Mouse (Mus musculus): ENCODE measurements at regions not wholly inside any gene's neighbourhood (a gene's known extent, or its start where the extent isn't known, plus 50 kb on each side); places are given as distances from the start of the nearest gene placed in this dataset.
A peak's percentile ranks its signal among the peaks of the same experiment; 100 is the strongest.

DNA sequence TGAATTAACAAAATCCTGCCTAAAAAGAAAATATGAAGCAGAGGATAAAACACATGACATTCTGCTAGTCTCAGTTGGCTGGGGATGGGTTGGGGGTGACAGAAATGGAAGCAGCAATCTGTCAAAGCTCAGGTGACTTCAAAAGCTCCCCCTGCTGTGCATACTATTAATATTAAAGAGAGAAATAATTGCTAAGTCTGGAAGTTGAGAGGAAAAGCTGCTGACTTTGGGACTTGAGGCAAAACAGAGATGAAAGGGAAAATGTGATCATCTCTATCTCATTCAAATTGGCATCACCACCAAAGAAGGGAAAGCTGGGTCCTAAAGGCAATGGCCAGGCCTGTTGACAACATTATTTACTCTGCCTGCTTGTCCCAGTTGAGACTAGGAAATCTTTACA is 90.8 kb downstream of the Rpe65 start:
- Histone ChIP-seq H3K27ac (no peak overlapping the region), H3K9me3 (no peaks in the 10 kb centered on the region), H3K4me1 (no peaks in the 10 kb centered on the region), H3K36me3 (no peaks in the 10 kb centered on the region), H3K27me3 (ENCODE audit: insufficient read depth, poor library complexity, severe bottlenecking) (no peaks in the 10 kb centered on the region), H3K4me3 (no peak overlapping the region)
- DNase-seq (ENCODE audit: low spot score), result no peak

DNA sequence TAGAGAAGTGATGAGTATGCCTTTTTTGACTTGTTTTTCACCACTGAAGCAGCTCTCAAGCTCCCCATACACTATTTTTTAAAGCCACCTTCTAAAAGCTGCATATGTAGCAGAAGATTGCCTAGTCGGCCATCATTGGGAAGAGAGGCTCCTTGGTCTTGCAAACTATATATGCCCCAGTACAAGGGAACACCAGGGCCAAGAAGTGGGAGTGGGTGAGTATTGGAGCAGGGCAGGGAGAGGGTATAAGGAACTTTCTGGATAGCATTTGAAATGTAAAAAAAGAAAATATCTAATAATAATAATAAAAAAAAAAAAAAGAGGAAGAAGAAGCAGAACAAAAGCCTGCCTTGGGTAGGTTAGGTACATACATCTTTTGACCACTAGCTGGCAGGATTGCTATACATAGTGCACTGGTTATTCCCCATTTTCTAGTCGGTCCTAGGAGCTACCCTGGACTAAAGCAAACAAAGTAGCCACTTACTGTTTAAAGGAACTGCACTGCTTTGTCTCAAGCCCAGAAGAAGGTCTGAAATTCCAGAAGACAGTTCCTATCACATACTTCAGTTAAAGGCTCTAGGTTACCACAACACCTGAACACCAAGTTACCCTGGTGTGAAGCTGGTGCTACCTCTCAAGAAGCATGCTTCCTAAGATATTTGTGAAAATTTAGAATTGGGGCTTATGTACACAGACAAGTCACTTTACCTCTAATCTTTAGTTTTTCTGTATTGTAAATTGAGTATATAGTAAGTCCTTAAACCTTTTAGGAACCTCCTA is 114.9 kb upstream of the Wls start:
- DNase-seq (ENCODE audit: low spot score), result no peak
- H3K27me3 ChIP-seq (ENCODE audit: insufficient read depth, poor library complexity, severe bottlenecking), result no peaks in the 10 kb centered on the region
- WGBS, result 26% methylated on average over 2 of the region's 2 CpGs
- H3K4me1 ChIP-seq, result no peaks in the 10 kb centered on the region
- H3K36me3 ChIP-seq, result no peaks in the 10 kb centered on the region
- H3K9me3 ChIP-seq, result no peaks in the 10 kb centered on the region
- H3K27ac ChIP-seq, result no peak overlapping the region
- H3K4me3 ChIP-seq, result no peak overlapping the region

DNA sequence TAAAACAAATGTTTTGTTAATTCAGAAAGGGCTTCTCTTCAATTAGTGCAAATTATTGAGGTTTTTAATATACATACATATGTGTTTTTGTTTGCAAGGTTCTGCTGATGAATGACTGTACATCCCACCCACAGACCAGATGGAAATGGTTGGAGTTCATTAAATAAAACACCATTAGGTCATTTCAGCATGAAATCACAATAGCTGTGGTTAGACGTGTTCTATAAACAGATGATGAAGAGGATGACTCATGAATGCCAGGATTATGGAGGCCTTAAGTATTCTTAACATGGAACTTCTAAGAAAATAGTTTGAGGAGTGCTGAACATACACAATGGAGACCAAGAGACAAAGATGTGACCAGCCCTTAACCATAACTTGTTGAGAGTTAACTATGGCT is 107.3 kb upstream of the Wls start:
- Histone ChIP-seq H3K4me1 (no peaks in the 10 kb centered on the region), H3K4me3 (no peak overlapping the region), H3K36me3 (no peaks in the 10 kb centered on the region), H3K27ac (no peak overlapping the region), H3K9me3 (no peaks in the 10 kb centered on the region), H3K27me3 (ENCODE audit: insufficient read depth, poor library complexity, severe bottlenecking) (no peaks in the 10 kb centered on the region)
- no peak for DNase-seq (ENCODE audit: low spot score)
- 69% methylated on average over 1 of the region's 1 CpGs for WGBS

DNA sequence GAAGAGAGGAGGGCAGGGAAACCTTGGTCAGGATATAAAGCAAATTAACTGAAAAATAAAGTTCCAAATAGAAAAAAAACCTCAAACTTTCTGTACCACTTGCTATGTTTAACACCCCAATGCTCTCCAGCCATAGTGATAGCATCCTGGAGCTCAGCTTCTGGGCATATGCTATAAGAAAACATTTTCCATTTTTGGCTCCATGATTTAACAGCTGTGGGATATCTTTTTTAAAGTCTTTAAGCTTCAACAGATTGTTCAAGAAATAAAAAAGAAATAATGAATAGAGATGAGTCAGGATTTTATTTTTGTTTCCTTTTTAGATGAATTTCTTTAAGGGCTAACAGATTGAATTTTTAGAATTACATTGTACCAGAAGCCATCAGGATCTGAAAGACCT is 106.3 kb upstream of the Wls start:
- no peaks in the 10 kb centered on the region for H3K27me3 ChIP-seq (ENCODE audit: insufficient read depth, poor library complexity, severe bottlenecking)
- DNase-seq (ENCODE audit: low spot score), result no peak
- H3K4me3 ChIP-seq, result no peak overlapping the region
- no peak overlapping the region for H3K27ac ChIP-seq
- no peaks in the 10 kb centered on the region for H3K4me1 ChIP-seq
- H3K36me3 ChIP-seq, result no peaks in the 10 kb centered on the region
- no peaks in the 10 kb centered on the region for H3K9me3 ChIP-seq

DNA sequence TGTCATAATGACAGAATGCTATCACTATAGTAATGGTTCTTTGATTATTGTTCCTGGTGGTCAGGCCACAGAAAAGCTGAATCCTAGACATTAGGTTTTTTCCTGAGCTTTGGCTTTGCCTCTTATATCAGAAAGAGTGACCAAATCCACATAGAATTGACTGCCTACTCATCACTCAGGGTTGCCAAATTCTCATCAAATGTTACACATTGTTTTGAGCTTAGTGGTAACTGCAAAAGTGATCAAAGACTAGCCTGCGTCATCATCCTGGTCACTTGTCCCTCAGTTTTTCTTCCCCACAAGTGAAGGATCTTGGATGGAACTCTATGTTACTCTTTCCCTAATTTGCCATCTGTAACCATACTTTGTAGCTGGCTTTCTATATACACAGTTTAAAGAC is 104.9 kb upstream of the Wls start:
- 94% methylated on average over 1 of the region's 1 CpGs for WGBS
- H3K27ac ChIP-seq, result no peak overlapping the region
- no peak overlapping the region for H3K4me3 ChIP-seq
- H3K9me3 ChIP-seq, result no peaks in the 10 kb centered on the region
- H3K36me3 ChIP-seq, result no peaks in the 10 kb centered on the region
- no peaks in the 10 kb centered on the region for H3K27me3 ChIP-seq (ENCODE audit: insufficient read depth, poor library complexity, severe bottlenecking)
- no peak for DNase-seq (ENCODE audit: low spot score)
- no peaks in the 10 kb centered on the region for H3K4me1 ChIP-seq

DNA sequence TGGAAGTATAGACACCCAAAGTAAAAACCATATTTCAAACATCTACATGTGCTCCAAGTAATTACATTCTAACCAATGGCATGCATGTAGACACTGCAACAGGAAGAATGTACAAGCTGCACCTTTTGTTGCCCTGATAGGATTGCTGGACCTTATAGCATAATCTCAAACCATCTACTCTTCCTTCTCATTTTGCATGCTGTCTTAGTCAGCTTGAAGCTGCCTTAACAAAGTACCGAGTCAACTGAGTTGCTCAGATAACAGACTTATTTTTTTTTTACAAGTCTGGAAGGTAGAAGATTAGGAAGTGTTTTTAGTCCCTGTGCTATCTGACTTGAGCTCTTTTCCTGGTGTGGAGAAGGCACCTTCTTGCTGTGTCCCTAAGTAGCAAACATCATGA is 103.4 kb upstream of the Wls start:
- Histone ChIP-seq H3K27me3 (ENCODE audit: insufficient read depth, poor library complexity, severe bottlenecking) (no peaks in the 10 kb centered on the region), H3K9me3 (no peaks in the 10 kb centered on the region), H3K27ac (no peak overlapping the region), H3K4me1 (no peaks in the 10 kb centered on the region), H3K4me3 (no peak overlapping the region), H3K36me3 (no peaks in the 10 kb centered on the region)
- DNase-seq (ENCODE audit: low spot score), result no peak
- WGBS, result 25% methylated on average over 1 of the region's 1 CpGs

DNA sequence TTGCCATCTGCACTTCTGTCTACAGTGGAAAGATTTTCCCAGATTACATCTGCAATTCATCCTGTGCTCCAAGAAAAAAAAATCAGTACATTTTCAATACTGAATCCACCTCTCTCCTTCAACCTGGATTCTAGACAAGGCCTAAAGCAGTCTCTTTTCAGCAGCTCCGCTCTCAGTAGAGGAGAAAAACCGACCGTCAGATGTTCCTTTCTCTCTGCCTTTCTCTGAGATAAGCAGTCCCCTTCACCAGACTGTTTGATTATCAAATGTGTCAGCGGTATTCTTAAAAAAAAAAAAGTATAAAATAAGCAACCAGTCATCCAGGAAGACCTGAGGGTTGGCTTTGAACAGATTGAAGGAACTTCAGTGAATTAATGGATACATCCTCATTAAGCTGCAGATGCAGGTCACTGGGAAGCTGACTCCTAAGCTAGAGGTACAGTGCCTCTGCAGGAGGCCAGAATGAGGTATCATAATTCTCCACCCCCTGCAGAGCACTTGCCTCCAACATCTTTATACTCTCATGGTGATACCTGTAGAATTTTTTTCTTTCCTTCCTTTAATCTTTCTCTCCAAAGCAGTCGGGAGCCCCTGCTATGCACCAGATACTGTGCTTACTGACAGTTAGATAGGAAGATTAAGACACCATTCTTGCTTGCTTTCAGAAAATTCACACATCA is 98.7 kb upstream of the Wls start:
- no peaks in the 10 kb centered on the region for H3K4me1 ChIP-seq
- WGBS, result 56% methylated on average over 5 of the region's 5 CpGs
- no peak for DNase-seq (ENCODE audit: low spot score)
- no peaks in the 10 kb centered on the region for H3K36me3 ChIP-seq
- H3K9me3 ChIP-seq, result no peaks in the 10 kb centered on the region
- H3K27me3 ChIP-seq (ENCODE audit: insufficient read depth, poor library complexity, severe bottlenecking), result no peaks in the 10 kb centered on the region
- no peak overlapping the region for H3K27ac ChIP-seq
- no peak overlapping the region for H3K4me3 ChIP-seq

DNA sequence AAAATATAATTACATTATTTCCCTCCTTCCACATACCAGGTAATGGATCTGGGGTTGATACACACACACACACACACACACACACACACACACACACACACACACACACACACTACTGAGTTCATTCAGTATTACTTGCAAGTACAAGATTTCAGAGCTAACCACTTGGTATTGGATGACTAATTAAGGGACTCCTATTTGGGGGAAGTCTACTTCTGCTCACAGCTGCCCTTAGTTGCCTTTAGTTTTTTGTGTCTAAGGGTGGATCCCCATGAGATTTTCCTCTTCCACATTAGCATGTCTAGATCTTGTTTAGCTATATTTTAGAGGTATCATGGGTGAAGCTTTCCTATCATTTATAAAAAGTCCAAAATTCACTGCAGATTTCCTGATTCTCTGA is 97.7 kb upstream of the Wls start:
- Histone ChIP-seq H3K4me1 (no peaks in the 10 kb centered on the region), H3K36me3 (no peaks in the 10 kb centered on the region), H3K9me3 (no peaks in the 10 kb centered on the region), H3K27ac (no peak overlapping the region), H3K4me3 (no peak overlapping the region), H3K27me3 (ENCODE audit: insufficient read depth, poor library complexity, severe bottlenecking) (no peaks in the 10 kb centered on the region)
- DNase-seq (ENCODE audit: low spot score), result no peak

DNA sequence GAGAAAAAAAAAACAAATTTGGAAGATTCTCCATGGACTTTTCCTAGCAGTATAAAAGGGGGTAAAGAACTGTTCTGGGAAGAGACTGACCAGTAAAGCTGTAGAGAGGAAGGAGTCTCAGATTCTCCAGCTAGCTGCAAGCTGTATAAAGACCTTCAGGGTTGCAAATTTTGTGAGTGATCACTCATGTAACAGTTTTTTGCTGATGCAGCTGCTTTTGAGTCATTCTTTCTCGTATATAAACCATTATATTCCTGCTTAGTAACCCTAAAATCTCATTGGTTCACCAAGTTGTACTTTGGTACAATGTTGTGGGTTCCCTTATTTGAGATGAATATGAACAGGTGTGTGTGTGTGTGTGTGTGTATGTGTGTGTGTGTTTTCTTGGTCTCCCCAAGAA is 79.7 kb upstream of the Wls start:
- no peak overlapping the region for H3K4me3 ChIP-seq
- H3K4me1 ChIP-seq, result no peaks in the 10 kb centered on the region
- no peaks in the 10 kb centered on the region for H3K36me3 ChIP-seq
- 45% methylated on average over 1 of the region's 1 CpGs for WGBS
- no peak overlapping the region for H3K27ac ChIP-seq
- no peaks in the 10 kb centered on the region for H3K27me3 ChIP-seq (ENCODE audit: insufficient read depth, poor library complexity, severe bottlenecking)
- no peaks in the 10 kb centered on the region for H3K9me3 ChIP-seq
- no peak for DNase-seq (ENCODE audit: low spot score)

DNA sequence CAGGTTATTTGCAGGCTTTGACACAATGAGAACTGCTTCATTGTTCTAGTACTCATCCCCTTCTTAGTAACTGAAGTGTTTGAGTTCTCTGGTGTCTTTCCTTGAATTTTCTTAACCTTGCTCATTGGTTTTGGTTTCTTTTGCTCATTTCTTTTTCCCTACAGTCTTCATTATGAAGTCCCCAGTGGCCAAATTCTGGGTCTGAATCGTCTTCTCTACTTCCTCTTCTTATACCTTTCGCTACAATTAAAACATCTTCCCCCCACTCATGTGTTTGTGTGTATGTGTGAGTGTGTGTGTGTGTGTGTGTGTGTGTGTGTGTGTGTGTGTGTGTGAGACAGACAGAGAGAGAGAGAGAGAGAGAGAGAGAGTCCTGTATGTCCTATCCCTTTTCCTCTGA is 79.2 kb upstream of the Wls start:
- no peak for DNase-seq (ENCODE audit: low spot score)
- no peak overlapping the region for H3K4me3 ChIP-seq
- H3K4me1 ChIP-seq, result no peaks in the 10 kb centered on the region
- H3K36me3 ChIP-seq, result no peaks in the 10 kb centered on the region
- H3K27ac ChIP-seq, result no peak overlapping the region
- no peaks in the 10 kb centered on the region for H3K9me3 ChIP-seq
- H3K27me3 ChIP-seq (ENCODE audit: insufficient read depth, poor library complexity, severe bottlenecking), result no peaks in the 10 kb centered on the region
- WGBS, result 88% methylated on average over 2 of the region's 2 CpGs

DNA sequence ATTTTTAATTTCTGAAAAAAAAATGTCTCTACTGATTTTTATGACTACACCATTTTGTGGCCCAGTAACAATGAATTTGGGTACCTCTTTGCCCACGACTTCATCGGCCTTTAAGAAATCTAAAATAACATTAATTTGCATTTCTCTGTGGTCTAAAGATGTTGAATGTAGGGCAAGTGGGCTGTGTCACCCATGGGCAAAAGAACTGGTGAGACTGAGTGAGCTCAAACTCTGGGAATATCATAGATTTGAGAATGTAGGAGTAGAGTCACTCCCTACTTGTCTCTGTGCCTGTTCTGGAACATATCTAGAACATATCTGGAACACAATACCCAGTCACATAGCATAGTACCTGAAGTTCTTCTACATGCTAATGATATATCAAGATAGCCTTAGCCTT is 78.5 kb upstream of the Wls start:
- Histone ChIP-seq H3K4me1 (no peaks in the 10 kb centered on the region), H3K9me3 (no peaks in the 10 kb centered on the region), H3K36me3 (no peaks in the 10 kb centered on the region), H3K27me3 (ENCODE audit: insufficient read depth, poor library complexity, severe bottlenecking) (no peaks in the 10 kb centered on the region), H3K27ac (no peak overlapping the region), H3K4me3 (no peak overlapping the region)
- no peak for DNase-seq (ENCODE audit: low spot score)
- WGBS, result 82% methylated on average over 2 of the region's 2 CpGs

DNA sequence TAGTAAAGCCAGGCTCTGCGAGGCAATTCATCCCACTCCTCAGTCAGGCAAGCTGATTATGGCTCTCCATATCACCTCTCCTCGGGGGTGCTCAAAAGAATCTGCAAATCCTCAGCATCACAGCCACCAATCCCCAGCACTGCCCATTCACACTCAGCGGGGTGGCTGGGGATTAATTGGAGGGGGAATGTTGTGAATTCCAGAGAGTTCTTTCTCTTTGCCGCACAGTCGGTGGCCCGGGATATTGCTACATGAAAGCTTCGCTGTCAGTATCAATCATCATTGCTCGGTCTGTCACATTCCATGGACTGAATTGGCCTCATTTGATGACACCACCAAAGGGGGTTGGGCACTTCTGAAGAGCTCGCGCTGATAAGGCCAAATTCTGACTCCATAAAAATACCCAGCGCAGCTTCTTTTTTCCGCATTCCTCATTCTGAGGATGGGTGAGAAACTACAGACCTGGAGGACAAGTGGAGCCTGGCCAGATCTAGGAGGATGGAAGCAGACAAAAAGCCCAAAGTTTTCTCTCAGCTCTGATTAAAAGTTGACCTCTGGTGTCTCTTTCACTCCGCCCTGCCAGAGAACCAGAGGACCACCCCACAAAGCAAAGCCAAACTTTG is 57.1 kb upstream of the Wls start:
- 4% methylated on average over 13 of the region's 13 CpGs for WGBS
- peak overlapping the region; percentile 44 for H3K4me3 ChIP-seq
- DNase-seq (ENCODE audit: low spot score), result peak; percentile 74

DNA sequence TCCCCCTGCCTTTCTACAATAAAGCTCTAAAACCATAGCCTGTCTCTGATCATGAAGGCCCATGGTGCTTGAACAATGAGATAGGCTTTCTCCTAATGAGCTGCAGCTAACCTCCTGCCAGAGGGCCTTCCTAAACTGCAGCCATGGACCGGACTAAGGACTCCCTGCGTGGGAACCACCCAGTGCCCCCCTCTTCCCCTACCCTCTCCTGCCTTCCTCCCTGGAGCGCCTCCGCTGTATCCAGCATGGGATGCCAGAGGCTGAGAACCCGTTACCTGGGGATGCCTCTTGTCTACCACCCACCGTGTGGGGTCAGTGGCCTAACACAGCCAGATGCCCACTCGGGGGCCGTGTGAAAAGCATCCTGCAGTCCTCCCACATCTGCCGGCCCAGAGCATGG is 51.7 kb upstream of the Wls start:
- H3K4me1 ChIP-seq, result peaks cover 4% of the 10 kb centered on the region; the same call in 1 of the 2 replicates
- WGBS, result 77% methylated on average over 9 of the region's 9 CpGs
- no peaks in the 10 kb centered on the region for H3K36me3 ChIP-seq
- no peaks in the 10 kb centered on the region for H3K27me3 ChIP-seq (ENCODE audit: insufficient read depth, poor library complexity, severe bottlenecking)
- H3K27ac ChIP-seq, result no peak overlapping the region
- DNase-seq (ENCODE audit: low spot score), result no peak
- H3K4me3 ChIP-seq, result no peak overlapping the region
- no peaks in the 10 kb centered on the region for H3K9me3 ChIP-seq

More for the DNA sequence above, 57.1 kb upstream of the Wls start:
- Histone ChIP-seq H3K27ac (0 out of 2 replicates have a peak overlapping the region, but pooled peaks have one; percentile 49), H3K36me3 (no peaks in the 10 kb centered on the region), H3K4me1 (peaks cover 10% of the 10 kb centered on the region), H3K9me3 (no peaks in the 10 kb centered on the region), H3K27me3 (ENCODE audit: insufficient read depth, poor library complexity, severe bottlenecking) (no peaks in the 10 kb centered on the region)

All from heart, embryonic 10.5 days (tissue).